Mouse (Mus musculus): ENCODE data around the gene Klra17.
"Not testable (repeated sequence)": the region's sequence is repeated elsewhere in the genome, so short reads cannot be mapped to it uniquely, and the experiment has no call there.

Klra17 gene

GRCm38 (mm10) chr6:129876549-129876948 lies at the start of gene Klra17:
TSS of gene Klra17 (minus strand) at chr6:129876672.
- in situ Hi-C loops (cut with MboI, MseI): no loop called here

GRCm38 (mm10) chr6:129917476-129917946 lies 41.0 kb upstream of the Klra17 start, which contains the start of gene Klra5:
TSS of gene Klra5 (minus strand) at chr6:129917650.
- in situ Hi-C loops (cut with MboI, MseI): not testable (repeated sequence)

- in situ Hi-C loops (cut with MboI, MseI): no loop called here
Observed at GRCm38 (mm10) chr6:129916996-129917395, 40.5 kb upstream of the Klra17 start.

GRCm38 (mm10) chr6:129882525-129882924 lies 6.1 kb upstream of the Klra17 start:
- in situ Hi-C loops (cut with MboI, MseI): no loop called here

- in situ Hi-C loops (cut with MboI, MseI): not testable (repeated sequence)
Observed at GRCm38 (mm10) chr6:129862349-129862748, 14.1 kb downstream of the Klra17 start, which contains the start of gene Gm17631. TSS of gene Gm17631 (plus strand) at chr6:129862649.

GRCm38 (mm10) chr6:129825559-129825958 lies 50.9 kb downstream of the Klra17 start:
- in situ Hi-C loops (cut with MboI, MseI): loop anchor here in 1 of 2 experiments (10.0 kb wide), 1 partner anchor 241 kb away; no protein-coding TSS in a partner anchor

GRCm38 (mm10) chr6:129824004-129824403 lies 52.5 kb downstream of the Klra17 start:
- in situ Hi-C loops (cut with MboI, MseI): loop anchor here in 1 of 2 experiments (10.0 kb wide), 1 partner anchor 239 kb away; no protein-coding TSS in a partner anchor

GRCm38 (mm10) chr6:129817731-129818130 lies 58.7 kb downstream of the Klra17 start:
- in situ Hi-C loops (cut with MboI, MseI): no loop called here

- in situ Hi-C loops (cut with MboI, MseI): loop anchor here in 1 of 2 experiments (5.0 kb wide), 1 partner anchor 77 kb away; no protein-coding TSS in a partner anchor
Observed at GRCm38 (mm10) chr6:129784170-129784569, 92.3 kb downstream of the Klra17 start, which contains the start of gene Gm156. TSS of gene Gm156 (minus strand) at chr6:129784270.

Measured in T-helper 17 cell (primary cell).